Mouse (Mus musculus): ENCODE results near the gene Clec16a.

Gene Clec16a

GRCm38 (mm10) chr16:10683193-10684000 lies 138.3 kb downstream of the Clec16a start:
- DNase-seq (ENCODE audit: low spot score) = no peak

GRCm38 (mm10) chr16:10689748-10690318 lies 144.7 kb downstream of the Clec16a start:
- no peak for DNase-seq (ENCODE audit: low spot score)

- DNase-seq (ENCODE audit: low spot score) = no peak
These were observed 145.3 kb downstream of the Clec16a start for GRCm38 (mm10) chr16:10690442-10690841.

- no peak for DNase-seq (ENCODE audit: low spot score)
These were observed 146.6 kb downstream of the Clec16a start for GRCm38 (mm10) chr16:10691705-10692104.

GRCm38 (mm10) chr16:10692848-10693247 lies 147.7 kb downstream of the Clec16a start:
- DNase-seq (ENCODE audit: low spot score) = no peak

GRCm38 (mm10) chr16:10693424-10693823 lies 148.3 kb downstream of the Clec16a start:
- no peak for DNase-seq (ENCODE audit: low spot score)

- DNase-seq (ENCODE audit: low spot score) = no peak
These were observed 149.3 kb downstream of the Clec16a start for GRCm38 (mm10) chr16:10694414-10694851.

GRCm38 (mm10) chr16:10697861-10698659 lies 152.9 kb downstream of the Clec16a start:
- no peak for DNase-seq (ENCODE audit: low spot score)

- no peak for DNase-seq (ENCODE audit: low spot score)
These were observed 154.2 kb downstream of the Clec16a start for GRCm38 (mm10) chr16:10699316-10699715.

GRCm38 (mm10) chr16:10700160-10700559 lies 155.0 kb downstream of the Clec16a start:
- no peak for DNase-seq (ENCODE audit: low spot score)

- no peak for DNase-seq (ENCODE audit: low spot score)
These were observed 157.3 kb downstream of the Clec16a start for GRCm38 (mm10) chr16:10702399-10702798.

GRCm38 (mm10) chr16:10703932-10704331 lies 158.8 kb downstream of the Clec16a start:
- DNase-seq (ENCODE audit: low spot score) = no peak

GRCm38 (mm10) chr16:10705396-10705795 lies 160.3 kb downstream of the Clec16a start:
- no peak for DNase-seq (ENCODE audit: low spot score)

- DNase-seq (ENCODE audit: low spot score) = no peak
These were observed 166.4 kb downstream of the Clec16a start for GRCm38 (mm10) chr16:10711524-10711923.

- no peak for DNase-seq (ENCODE audit: low spot score)
These were observed 167.9 kb downstream of the Clec16a start for GRCm38 (mm10) chr16:10713041-10713440.

GRCm38 (mm10) chr16:10713441-10714239 lies 168.5 kb downstream of the Clec16a start:
- DNase-seq (ENCODE audit: low spot score) = no peak

- no peak for DNase-seq (ENCODE audit: low spot score)
These were observed 170.1 kb downstream of the Clec16a start for GRCm38 (mm10) chr16:10715211-10715610.

- no peak for DNase-seq (ENCODE audit: low spot score)
These were observed 170.5 kb downstream of the Clec16a start for GRCm38 (mm10) chr16:10715632-10716031.

- DNase-seq (ENCODE audit: low spot score) = no peak
These were observed 171.6 kb downstream of the Clec16a start for GRCm38 (mm10) chr16:10716696-10717095.

GRCm38 (mm10) chr16:10719971-10720370 lies 174.8 kb downstream of the Clec16a start:
- no peak for DNase-seq (ENCODE audit: low spot score)

GRCm38 (mm10) chr16:10722882-10723544 lies 177.9 kb downstream of the Clec16a start:
- DNase-seq (ENCODE audit: low spot score) = no peak

Measured in layer of hippocampus, adult 9-10 months (tissue).